Mouse (Mus musculus) megakaryocyte, embryonic 14.5 days (primary cell): ENCODE results near the gene Pygl. TPM values are rescaled to one million over a fixed set of nuclear protein-coding genes. Genes with fewer than 3 reads are reported as not detected.
A peak's percentile ranks its signal among the peaks of the same experiment; 100 is the strongest.

Experiments
- H3K27me3 ChIP-seq: replicated peaks from 2 replicates; pipeline ENCODE3; 2012; ENCODE audit warnings: inconsistent platforms
- H3K36me3 ChIP-seq: replicated peaks from 2 replicates; pipeline ENCODE3; 2012; ENCODE audit warnings: low read length, inconsistent platforms, mixed read lengths
- H3K4me1 ChIP-seq: 2 replicates; pipeline ENCODE4 v1.6.1; 2012; ENCODE audit warnings: inconsistent platforms
- H3K4me3 ChIP-seq: replicated peaks from 2 replicates; pipeline ENCODE3; 2012; ENCODE audit warnings: moderate library complexity, mild to moderate bottlenecking, inconsistent platforms
- H3K9me3 ChIP-seq: 2 replicates; pipeline ENCODE4 v1.6.1; 2012; ENCODE audit warnings: inconsistent platforms
- FLI1 ChIP-seq: IDR thresholded peaks from 2 replicates; pipeline ENCODE4 v1.6.1; 2012; ENCODE audit warnings: low read length, inconsistent platforms, mixed read lengths
- GATA1 ChIP-seq: IDR thresholded peaks from 3 replicates; pipeline ENCODE4 v1.6.1; 2012; ENCODE audit warnings: mixed read lengths, low read length, inconsistent platforms, borderline replicate concordance
- polyA plus RNA-seq: library from polyadenylated mRNA; stranded (reverse); fragments of >175 nt; gene quantifications from 2 replicates; pipeline ENCODE4 v1.2.3, GENCODE M21; 2012; ENCODE audit warnings: low replicate concordance; ENCODE audit not compliant: insufficient read depth

Gene Pygl
- polyA plus RNA-seq, 1 experiment = 35.0 TPM

GRCm38 (mm10) chr12:70249616-70250157, 18.4 kb upstream of the Pygl start:
- TF ChIP-seq FLI1 (no peak), GATA1 (no peak)
- H3K9me3 ChIP-seq = no peaks in the 10 kb centered on the region
- H3K27me3 ChIP-seq = peaks cover 7% of the 10 kb centered on the region
- no peak overlapping the region for H3K4me3 ChIP-seq
- no peaks in the 10 kb centered on the region for H3K36me3 ChIP-seq
- peaks cover 60% of the 10 kb centered on the region for H3K4me1 ChIP-seq

- Histone ChIP-seq H3K36me3 (no peaks in the 10 kb centered on the region), H3K27me3 (peaks cover 5% of the 10 kb centered on the region), H3K4me3 (no peak overlapping the region), H3K4me1 (peaks cover 56% of the 10 kb centered on the region), H3K9me3 (no peaks in the 10 kb centered on the region)
- no peak for TF ChIP-seq FLI1
- TF ChIP-seq GATA1 = no peak
Observed at GRCm38 (mm10) chr12:70247683-70248474, 16.6 kb upstream of the Pygl start.

- Histone ChIP-seq H3K9me3 (no peaks in the 10 kb centered on the region), H3K4me3 (no peak overlapping the region), H3K36me3 (no peaks in the 10 kb centered on the region), H3K4me1 (peaks cover 33% of the 10 kb centered on the region), H3K27me3 (peaks cover 8% of the 10 kb centered on the region)
- TF ChIP-seq FLI1 (no peak), GATA1 (no peak)
Observed at GRCm38 (mm10) chr12:70242550-70242949, 11.3 kb upstream of the Pygl start.

- peaks cover 2% of the 10 kb centered on the region for H3K27me3 ChIP-seq
- no peaks in the 10 kb centered on the region for H3K9me3 ChIP-seq
- no peaks in the 10 kb centered on the region for H3K36me3 ChIP-seq
- no peak overlapping the region for H3K4me3 ChIP-seq
- TF ChIP-seq GATA1 (no peak), FLI1 (no peak)
- H3K4me1 ChIP-seq = peaks cover 21% of the 10 kb centered on the region
Observed at GRCm38 (mm10) chr12:70239741-70240140, 8.5 kb upstream of the Pygl start.

GRCm38 (mm10) chr12:70238604-70239003, 7.3 kb upstream of the Pygl start:
- H3K36me3 ChIP-seq = no peaks in the 10 kb centered on the region
- H3K4me3 ChIP-seq = no peak overlapping the region
- peaks cover 29% of the 10 kb centered on the region for H3K4me1 ChIP-seq
- peaks cover 2% of the 10 kb centered on the region for H3K27me3 ChIP-seq
- no peaks in the 10 kb centered on the region for H3K9me3 ChIP-seq
- TF ChIP-seq FLI1 = no peak
- TF ChIP-seq GATA1 = no peak

GRCm38 (mm10) chr12:70234938-70235484, 3.7 kb upstream of the Pygl start:
- TF ChIP-seq GATA1 (no peak), FLI1 (no peak)
- Histone ChIP-seq H3K36me3 (peaks cover 3% of the 10 kb centered on the region), H3K27me3 (no peaks in the 10 kb centered on the region), H3K9me3 (no peaks in the 10 kb centered on the region), H3K4me3 (peak overlapping the region; percentile 90), H3K4me1 (peaks cover 52% of the 10 kb centered on the region)

GRCm38 (mm10) chr12:70234411-70234810, 3.1 kb upstream of the Pygl start:
- Histone ChIP-seq H3K4me1 (peaks cover 53% of the 10 kb centered on the region), H3K4me3 (peak overlapping the region; percentile 50), H3K9me3 (no peaks in the 10 kb centered on the region), H3K27me3 (no peaks in the 10 kb centered on the region), H3K36me3 (peaks cover 3% of the 10 kb centered on the region)
- TF ChIP-seq GATA1 (no peak), FLI1 (no peak)

- TF ChIP-seq GATA1 (no peak), FLI1 (no peak)
- no peaks in the 10 kb centered on the region for H3K27me3 ChIP-seq
- H3K36me3 ChIP-seq = peaks cover 3% of the 10 kb centered on the region
- peak overlapping the region; percentile 63 for H3K4me3 ChIP-seq
- no peaks in the 10 kb centered on the region for H3K9me3 ChIP-seq
- H3K4me1 ChIP-seq = peaks cover 55% of the 10 kb centered on the region
Observed at GRCm38 (mm10) chr12:70233637-70234315, 2.5 kb upstream of the Pygl start.

GRCm38 (mm10) chr12:70232020-70232544, 794 bp upstream of the Pygl start:
- H3K36me3 ChIP-seq = peaks cover 3% of the 10 kb centered on the region
- H3K4me3 ChIP-seq = peak overlapping the region; percentile 20
- peaks cover 72% of the 10 kb centered on the region for H3K4me1 ChIP-seq
- TF ChIP-seq FLI1 (no peak), GATA1 (peak; percentile 14; the same call in 1 of the 3 replicates)
- H3K9me3 ChIP-seq = no peaks in the 10 kb centered on the region
- H3K27me3 ChIP-seq = no peaks in the 10 kb centered on the region
